25 mouse cellular contexts compared by ENCODE assay signal in the genomic region with DNA sequence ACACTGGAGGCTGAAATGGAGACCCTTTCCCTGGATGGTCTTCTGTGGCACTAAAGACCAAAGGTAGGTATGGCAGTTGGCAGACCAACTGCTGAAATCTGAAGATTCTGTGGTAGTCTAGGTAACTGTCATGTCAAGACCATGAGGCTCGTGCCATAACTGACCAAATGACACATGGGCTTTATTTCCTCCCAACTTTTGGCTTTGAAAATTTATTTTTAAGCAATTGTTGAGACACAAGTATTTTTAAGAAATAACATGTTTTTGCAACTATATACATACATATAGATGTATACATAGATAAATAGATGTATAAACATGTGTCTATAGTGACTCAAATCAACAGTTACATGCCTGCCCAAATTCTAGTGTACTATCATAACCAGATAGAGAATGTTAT. TPM values are rescaled to one million over a fixed set of nuclear protein-coding genes. Genes with fewer than 3 reads are reported as not detected.
"Had no signal": no experiment of that assay in that cellular context is flagged by ENCODE, and none has a peak within 500 bp of the region (broad histone marks: within the 10 kb centered on the region; RNA-seq: fewer than 3 reads in every experiment).

A gene (minus strand): TSS at position 101 of the 400 bp plus-strand sequence.

- H3K4me3 ChIP-seq: neural tube, embryonic 12.5 days; neural tube, embryonic 13.5 days; neural tube, embryonic 15.5 days; stomach, embryonic 15.5 days had no signal

- DNase-seq: retina, postnatal 1 day; right cerebral cortex, adult 18-20 months; right cerebral cortex, postnatal 14 days; right cerebral cortex, postnatal 25 days; right cerebral cortex, postnatal 4 days; spleen, adult 18-20 months; thymus, adult 18-20 months; thymus, adult 2 months; thymus, postnatal 14 days; thymus, postnatal 25 days; thymus, postnatal 36 days; thymus, postnatal 4 days had no signal

- H3K27ac ChIP-seq: neural tube, embryonic 12.5 days; neural tube, embryonic 13.5 days; neural tube, embryonic 15.5 days; stomach, embryonic 15.5 days; stomach, postnatal 0 days had no signal

- H3K27me3 ChIP-seq: neural tube, embryonic 12.5 days; neural tube, embryonic 13.5 days; neural tube, embryonic 15.5 days; stomach, embryonic 15.5 days had no signal

- H3K4me1 ChIP-seq: neural tube, embryonic 12.5 days; neural tube, embryonic 13.5 days; neural tube, embryonic 15.5 days; stomach, embryonic 15.5 days had no signal

- H3K36me3 ChIP-seq: neural tube, embryonic 12.5 days; neural tube, embryonic 13.5 days; neural tube, embryonic 15.5 days; stomach, embryonic 15.5 days had no signal

RNA-seq across cellular contexts. Expression of the gene that starts here (rescaled TPM):
- polyA plus RNA-seq: neural tube, embryonic 11.5 days; neural tube, embryonic 12.5 days; neural tube, embryonic 13.5 days; neural tube, embryonic 14.5 days; neural tube, embryonic 15.5 days; small intestine, adult 2 months; spleen, adult 2 months; stomach, embryonic 14.5 days; stomach, embryonic 15.5 days; stomach, embryonic 16.5 days; stomach, postnatal 0 days; thymus, adult 2 months; thymus, postnatal 0 days; urinary bladder, adult 2 months had no signal
